Mouse (Mus musculus) olfactory bulb, adult 2 months (tissue): ENCODE data around the gene Nadsyn1.

ENCODE experiments used
- CTCF ChIP-seq: fragments of 200-500 bp; IDR thresholded peaks from 2 replicates; pipeline ENCODE4 v1.5.1; 2012; ENCODE audit warnings: low read depth, mild to moderate bottlenecking, low read length, moderate library complexity; ENCODE audit not compliant: insufficient read depth
- POLR2A ChIP-seq: fragments of 200-500 bp; IDR thresholded peaks from 2 replicates; pipeline ENCODE4 v1.6.1; 2012; ENCODE audit warnings: mild to moderate bottlenecking, low read depth, low read length, moderate library complexity; ENCODE audit not compliant: insufficient read depth

DNA sequence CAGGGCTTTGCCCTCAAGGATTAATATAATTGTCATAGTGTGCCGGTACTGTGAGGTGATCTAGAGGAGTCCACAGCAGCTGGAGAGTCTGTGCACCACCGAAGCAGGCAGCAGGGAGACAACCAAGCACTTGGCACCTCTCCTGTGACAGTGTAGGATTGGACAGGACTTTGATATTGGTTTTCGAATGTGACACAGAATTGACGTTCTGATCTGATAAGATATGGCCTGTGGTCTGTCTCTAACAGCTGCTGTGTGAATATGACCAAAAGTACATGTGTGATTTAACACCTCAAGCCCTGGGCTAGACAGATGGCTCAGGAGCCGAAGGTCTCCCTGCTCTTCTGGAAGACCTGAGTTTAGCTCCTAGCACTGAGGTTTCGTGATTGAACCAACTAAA is 54.4 kb downstream of the Nadsyn1 start:
- no peak for TF ChIP-seq CTCF
- no peak for TF ChIP-seq POLR2A
